Mouse (Mus musculus): ENCODE measurements around the gene Myo10. TPM values are rescaled to one million over a fixed set of nuclear protein-coding genes. Genes with fewer than 3 reads are reported as not detected.

Gene Myo10
- polyA plus RNA-seq, 1 experiment from 2014 or later, result 28.8 TPM

GRCm38 (mm10) chr15:25728501-25728900 lies 106.2 kb downstream of the Myo10 start:
- Histone ChIP-seq H3K4me3 (ENCODE audit: low read depth, low read length) (no peak overlapping the region), H3K27ac (ENCODE audit: low read length) (no peak overlapping the region), H3K4me1 (ENCODE audit: control insufficient read depth, insufficient read depth, low read length) (no peaks in the 10 kb centered on the region), H3K36me3 (ENCODE audit: control insufficient read depth, insufficient read depth, low read length) (no peaks in the 10 kb centered on the region), H3K4me2 (ENCODE audit: low read length) (no peak overlapping the region), H3K27me3 (ENCODE audit: control insufficient read depth, insufficient read depth, low read depth, low read length) (no peaks in the 10 kb centered on the region), H3K9me3 (replicated peaks; ENCODE audit: control insufficient read depth, low read length, poor library complexity, severe bottlenecking) (no peaks in the 10 kb centered on the region), H3K9ac (ENCODE audit: low read depth, low read length) (no peak overlapping the region)
- no peak for ATAC-seq
- 56% methylated on average over 4 of the region's 4 CpGs for WGBS

- Histone ChIP-seq H3K27me3 (ENCODE audit: control insufficient read depth, insufficient read depth, low read depth, low read length) (no peaks in the 10 kb centered on the region), H3K9me3 (replicated peaks; ENCODE audit: control insufficient read depth, low read length, poor library complexity, severe bottlenecking) (no peaks in the 10 kb centered on the region), H3K9ac (ENCODE audit: low read depth, low read length) (no peak overlapping the region), H3K4me1 (ENCODE audit: control insufficient read depth, insufficient read depth, low read length) (no peaks in the 10 kb centered on the region), H3K27ac (ENCODE audit: low read length) (no peak overlapping the region), H3K4me3 (ENCODE audit: low read depth, low read length) (no peak overlapping the region), H3K36me3 (ENCODE audit: control insufficient read depth, insufficient read depth, low read length) (no peaks in the 10 kb centered on the region), H3K4me2 (ENCODE audit: low read length) (peak overlapping the region; percentile 12; the same call in 1 of the 2 replicates)
- no peak; the same call in 1 of the 2 replicates for ATAC-seq
- WGBS, result 23% methylated on average over 9 of the region's 9 CpGs
Observed at GRCm38 (mm10) chr15:25731053-25731452, 108.7 kb downstream of the Myo10 start.

GRCm38 (mm10) chr15:25732758-25733428 lies 110.6 kb downstream of the Myo10 start:
- H3K9me3 ChIP-seq (replicated peaks; ENCODE audit: control insufficient read depth, low read length, poor library complexity, severe bottlenecking), result no peaks in the 10 kb centered on the region
- H3K36me3 ChIP-seq (ENCODE audit: control insufficient read depth, insufficient read depth, low read length), result no peaks in the 10 kb centered on the region
- no peak overlapping the region for H3K4me2 ChIP-seq (ENCODE audit: low read length)
- no peak overlapping the region for H3K4me3 ChIP-seq (ENCODE audit: low read depth, low read length)
- ATAC-seq, result peak; percentile 72; the same call in 1 of the 2 replicates
- H3K4me1 ChIP-seq (ENCODE audit: control insufficient read depth, insufficient read depth, low read length), result no peaks in the 10 kb centered on the region
- 68% methylated on average over 8 of the region's 8 CpGs for WGBS
- H3K27ac ChIP-seq (ENCODE audit: low read length), result no peak overlapping the region
- no peak overlapping the region for H3K9ac ChIP-seq (ENCODE audit: low read depth, low read length)
- H3K27me3 ChIP-seq (ENCODE audit: control insufficient read depth, insufficient read depth, low read depth, low read length), result no peaks in the 10 kb centered on the region

GRCm38 (mm10) chr15:25733739-25734430 lies 111.6 kb downstream of the Myo10 start:
- Histone ChIP-seq H3K9me3 (replicated peaks; ENCODE audit: control insufficient read depth, low read length, poor library complexity, severe bottlenecking) (no peaks in the 10 kb centered on the region), H3K4me1 (ENCODE audit: control insufficient read depth, insufficient read depth, low read length) (no peaks in the 10 kb centered on the region), H3K27me3 (ENCODE audit: control insufficient read depth, insufficient read depth, low read depth, low read length) (no peaks in the 10 kb centered on the region), H3K36me3 (ENCODE audit: control insufficient read depth, insufficient read depth, low read length) (no peaks in the 10 kb centered on the region), H3K9ac (ENCODE audit: low read depth, low read length) (no peak overlapping the region), H3K4me2 (ENCODE audit: low read length) (no peak overlapping the region), H3K27ac (ENCODE audit: low read length) (no peak overlapping the region), H3K4me3 (ENCODE audit: low read depth, low read length) (no peak overlapping the region)
- no peak for ATAC-seq
- WGBS, result 95% methylated on average over 11 of the region's 11 CpGs

GRCm38 (mm10) chr15:25736531-25736930 lies 114.2 kb downstream of the Myo10 start:
- Histone ChIP-seq H3K4me2 (ENCODE audit: low read length) (no peak overlapping the region), H3K36me3 (ENCODE audit: control insufficient read depth, insufficient read depth, low read length) (no peaks in the 10 kb centered on the region), H3K27me3 (ENCODE audit: control insufficient read depth, insufficient read depth, low read depth, low read length) (no peaks in the 10 kb centered on the region), H3K4me3 (ENCODE audit: low read depth, low read length) (no peak overlapping the region), H3K27ac (ENCODE audit: low read length) (no peak overlapping the region), H3K9ac (ENCODE audit: low read depth, low read length) (no peak overlapping the region), H3K9me3 (replicated peaks; ENCODE audit: control insufficient read depth, low read length, poor library complexity, severe bottlenecking) (no peaks in the 10 kb centered on the region), H3K4me1 (ENCODE audit: control insufficient read depth, insufficient read depth, low read length) (no peaks in the 10 kb centered on the region)
- WGBS, result 69% methylated on average over 6 of the region's 6 CpGs
- ATAC-seq, result no peak

DNA sequence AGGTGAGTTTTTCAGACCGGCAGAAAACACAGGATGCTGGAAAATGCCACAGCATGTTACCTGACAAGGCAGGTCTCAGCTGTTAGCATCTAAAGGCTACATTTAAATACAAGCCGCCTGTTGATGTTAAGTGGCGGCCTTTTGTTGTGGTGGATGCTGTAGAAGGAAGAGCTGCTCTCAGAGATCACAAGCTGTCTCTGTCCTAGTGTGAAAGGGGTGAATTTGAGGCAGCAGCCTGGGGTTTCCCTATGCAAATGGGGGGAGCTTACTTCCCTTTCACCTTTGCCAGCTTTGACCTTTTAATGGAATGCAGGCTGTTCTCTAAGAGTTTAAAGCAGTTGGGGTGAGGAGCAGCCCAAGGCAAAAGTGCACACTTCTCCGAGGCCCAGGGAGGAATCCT lies 117.9 kb downstream of the Myo10 start:
- Histone ChIP-seq H3K4me2 (ENCODE audit: low read length) (no peak overlapping the region), H3K9me3 (replicated peaks; ENCODE audit: control insufficient read depth, low read length, poor library complexity, severe bottlenecking) (no peaks in the 10 kb centered on the region), H3K27me3 (ENCODE audit: control insufficient read depth, insufficient read depth, low read depth, low read length) (no peaks in the 10 kb centered on the region), H3K4me3 (ENCODE audit: low read depth, low read length) (no peak overlapping the region), H3K27ac (ENCODE audit: low read length) (no peak overlapping the region), H3K36me3 (ENCODE audit: control insufficient read depth, insufficient read depth, low read length) (no peaks in the 10 kb centered on the region), H3K9ac (ENCODE audit: low read depth, low read length) (no peak overlapping the region), H3K4me1 (ENCODE audit: control insufficient read depth, insufficient read depth, low read length) (no peaks in the 10 kb centered on the region)
- ATAC-seq, result no peak
- 52% methylated on average over 4 of the region's 4 CpGs for WGBS

- Histone ChIP-seq H3K9me3 (replicated peaks; ENCODE audit: control insufficient read depth, low read length, poor library complexity, severe bottlenecking) (no peaks in the 10 kb centered on the region), H3K27me3 (ENCODE audit: control insufficient read depth, insufficient read depth, low read depth, low read length) (no peaks in the 10 kb centered on the region), H3K27ac (ENCODE audit: low read length) (no peak overlapping the region), H3K4me1 (ENCODE audit: control insufficient read depth, insufficient read depth, low read length) (no peaks in the 10 kb centered on the region), H3K4me3 (ENCODE audit: low read depth, low read length) (no peak overlapping the region), H3K4me2 (ENCODE audit: low read length) (no peak overlapping the region), H3K36me3 (ENCODE audit: control insufficient read depth, insufficient read depth, low read length) (no peaks in the 10 kb centered on the region), H3K9ac (ENCODE audit: low read depth, low read length) (no peak overlapping the region)
- WGBS, result 93% methylated on average over 13 of the region's 13 CpGs
- no peak for ATAC-seq
Observed at GRCm38 (mm10) chr15:25742196-25742595, 119.9 kb downstream of the Myo10 start.

GRCm38 (mm10) chr15:25751510-25751909 lies 129.2 kb downstream of the Myo10 start:
- Histone ChIP-seq H3K4me2 (ENCODE audit: low read length) (no peak overlapping the region), H3K27ac (ENCODE audit: low read length) (0 out of 2 replicates have a peak overlapping the region, but pooled peaks have one; percentile 46), H3K9me3 (replicated peaks; ENCODE audit: control insufficient read depth, low read length, poor library complexity, severe bottlenecking) (no peaks in the 10 kb centered on the region), H3K4me1 (ENCODE audit: control insufficient read depth, insufficient read depth, low read length) (peaks cover 11% of the 10 kb centered on the region), H3K4me3 (ENCODE audit: low read depth, low read length) (no peak overlapping the region), H3K36me3 (ENCODE audit: control insufficient read depth, insufficient read depth, low read length) (no peaks in the 10 kb centered on the region), H3K27me3 (ENCODE audit: control insufficient read depth, insufficient read depth, low read depth, low read length) (no peaks in the 10 kb centered on the region), H3K9ac (ENCODE audit: low read depth, low read length) (no peak overlapping the region)
- WGBS, result 25% methylated on average over 11 of the region's 11 CpGs
- ATAC-seq, result no peak

DNA sequence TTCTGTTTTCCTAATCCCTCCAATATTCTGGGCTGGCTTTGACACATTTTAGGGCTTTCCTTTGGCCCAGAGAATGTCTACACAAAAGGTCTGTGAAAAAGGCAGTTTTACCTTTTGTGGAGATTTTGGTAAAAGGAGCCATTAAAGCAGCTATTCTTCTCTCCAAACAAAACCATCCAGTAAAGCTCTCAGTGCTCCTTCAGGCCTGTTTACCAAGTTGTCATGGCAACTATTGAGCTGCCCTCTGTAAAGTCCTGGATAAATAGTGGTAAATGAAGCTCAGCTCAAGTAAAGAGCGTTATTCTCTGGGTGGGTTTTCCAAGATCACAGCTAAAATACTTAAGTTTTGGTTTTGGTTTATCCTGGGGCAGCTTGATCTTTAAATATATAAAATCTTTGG lies 130.3 kb downstream of the Myo10 start:
- peaks cover 11% of the 10 kb centered on the region for H3K4me1 ChIP-seq (ENCODE audit: control insufficient read depth, insufficient read depth, low read length)
- peak overlapping the region; percentile 69 for H3K27ac ChIP-seq (ENCODE audit: low read length)
- ATAC-seq, result peak; percentile 54; the same call in 1 of the 2 replicates
- WGBS, result 18% methylated on average over 1 of the region's 1 CpGs
- no peaks in the 10 kb centered on the region for H3K36me3 ChIP-seq (ENCODE audit: control insufficient read depth, insufficient read depth, low read length)
- H3K4me3 ChIP-seq (ENCODE audit: low read depth, low read length), result peak overlapping the region; percentile 29
- no peaks in the 10 kb centered on the region for H3K27me3 ChIP-seq (ENCODE audit: control insufficient read depth, insufficient read depth, low read depth, low read length)
- no peak overlapping the region for H3K9ac ChIP-seq (ENCODE audit: low read depth, low read length)
- no peaks in the 10 kb centered on the region for H3K9me3 ChIP-seq (replicated peaks; ENCODE audit: control insufficient read depth, low read length, poor library complexity, severe bottlenecking)
- peak overlapping the region; percentile 36 for H3K4me2 ChIP-seq (ENCODE audit: low read length)

Data from midbrain, embryonic 16.5 days (tissue).